ENCODE assay signal across 8 mouse cellular contexts in the genomic region with DNA sequence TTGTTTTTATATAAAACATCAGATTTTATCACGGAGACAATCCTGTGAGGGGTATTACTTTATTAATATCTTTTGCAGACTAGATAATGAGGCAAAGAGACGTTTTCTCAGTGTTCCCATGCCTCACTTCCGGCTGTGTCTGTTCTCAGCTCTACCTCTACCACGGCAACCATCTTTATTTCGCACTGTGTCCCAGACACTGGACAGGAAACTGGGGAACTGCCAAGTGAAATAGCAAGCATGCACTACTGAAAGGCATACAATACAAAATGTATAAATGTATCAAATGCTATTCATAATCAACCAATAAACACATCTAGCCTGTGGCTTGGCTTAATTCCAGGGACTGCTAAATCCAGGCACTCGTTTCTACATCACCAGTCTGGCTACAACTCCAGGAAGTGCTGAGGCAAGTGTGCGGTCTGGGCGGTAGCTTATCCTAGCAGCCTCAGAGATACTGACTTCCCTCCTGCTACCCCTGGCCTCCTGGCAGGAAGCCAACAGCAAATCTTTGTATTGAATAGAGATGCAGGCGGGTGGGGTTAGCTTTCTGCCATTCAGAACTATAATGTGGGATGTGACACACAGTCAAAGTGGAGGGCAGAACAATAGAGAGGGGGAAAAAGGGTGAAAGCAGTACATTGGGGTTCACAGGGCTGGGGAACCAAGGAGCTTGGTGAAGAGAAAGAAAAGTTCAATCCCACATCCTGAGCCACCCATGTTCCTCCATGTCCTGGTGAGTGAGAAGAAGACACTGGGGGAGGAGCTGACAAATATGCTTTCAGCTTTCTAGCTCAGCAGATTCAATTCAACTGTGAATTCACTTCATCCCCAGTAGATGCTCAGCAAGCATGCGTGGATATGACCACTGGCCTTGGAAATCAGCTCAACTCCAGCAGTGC.
DNase-seq lines count a peak whose midpoint lies in the region; ATAC-seq lines count a peak whose summit lies in the region.

No protein-coding gene starts in this region.

- peak; percentile 9 for DNase-seq in right cerebral cortex, adult 18-20 months
- no peak for DNase-seq in right cerebral cortex, postnatal 36 days (ENCODE audit: low spot score in 2 of 2)
- DNase-seq in heart, postnatal 4 days = peak; percentile 78
- DNase-seq in layer of hippocampus, adult 8-10 months (ENCODE audit: low spot score in 2 of 2) = peak; percentile 6 to 10
- peak; percentile 67 for DNase-seq in lung, postnatal 25 days (ENCODE audit: low spot score)
- peak; percentile 55 for DNase-seq in testis, postnatal 10 days (ENCODE audit: low spot score)
- no peak for DNase-seq in cerebellum, adult 8-10 months

- H3K4me1 ChIP-seq in embryonic facial prominence, embryonic 13.5 days = peaks cover 9% of the 10 kb centered on the region

- WGBS in embryonic facial prominence, embryonic 13.5 days = 51% methylated on average over 10 of the region's 10 CpGs

- H3K9ac ChIP-seq in embryonic facial prominence, embryonic 13.5 days = no peak overlapping the region

- H3K27me3 ChIP-seq in embryonic facial prominence, embryonic 13.5 days = no peaks in the 10 kb centered on the region; the same call in none of the 2 replicates

- H3K4me3 ChIP-seq in embryonic facial prominence, embryonic 13.5 days = no peak overlapping the region

- ATAC-seq in embryonic facial prominence, embryonic 13.5 days (ENCODE audit: insufficient number of reproducible peaks, insufficient read depth, low FRiP score, low TSS enrichment, low read depth) = peak; percentile 85

- peak overlapping the region; percentile 44; the same call in 1 of the 2 replicates for H3K27ac ChIP-seq in embryonic facial prominence, embryonic 13.5 days

- H3K36me3 ChIP-seq in embryonic facial prominence, embryonic 13.5 days = no peaks in the 10 kb centered on the region

- H3K4me2 ChIP-seq in embryonic facial prominence, embryonic 13.5 days = no peak overlapping the region

- H3K9me3 ChIP-seq in embryonic facial prominence, embryonic 13.5 days = no peaks in the 10 kb centered on the region

Comparison
In these comparisons a context has a peak if more than half of its experiments do, and no peak if none do; other contexts are left out.
1. DNase-seq: peak in right cerebral cortex, adult 18-20 months (single experiment), heart, postnatal 4 days (single experiment), layer of hippocampus, adult 8-10 months (2 of 2), lung, postnatal 25 days (single experiment) and testis, postnatal 10 days (single experiment); none in right cerebral cortex, postnatal 36 days (0 of 2) and cerebellum, adult 8-10 months (single experiment).